Mouse (Mus musculus): Measurements from ENCODE around the gene Anxa5. TPM values are rescaled to one million over a fixed set of nuclear protein-coding genes. Genes with fewer than 3 reads are reported as not detected.
A peak's percentile ranks its signal among the peaks of the same experiment; 100 is the strongest.

The Anxa5 gene
- total and polyA plus RNA-seq, 3 experiments, result 40.7 to 111 TPM; not detected in 1

DNA sequence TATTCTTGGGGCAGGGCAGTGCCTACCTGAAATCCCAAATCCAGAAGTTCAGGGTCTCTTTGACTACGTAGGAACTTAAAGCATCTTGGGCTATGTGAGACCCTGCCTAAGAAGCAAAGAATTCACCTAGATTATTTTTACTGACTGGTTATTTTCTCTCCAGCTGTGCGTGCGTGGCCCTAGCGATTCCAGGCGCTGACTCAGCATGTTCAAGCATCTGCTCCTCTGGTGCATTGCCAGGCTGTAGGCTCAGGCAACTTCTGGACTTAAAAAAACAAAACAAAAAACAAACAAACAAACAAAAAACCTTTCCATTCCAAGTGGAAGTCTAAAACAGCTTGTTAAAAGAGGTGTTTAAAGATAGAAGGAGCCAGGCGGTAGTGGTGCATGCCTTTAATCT, 22.5 kb upstream of the Anxa5 start:
- no peak overlapping the region for H3K9ac ChIP-seq (ENCODE audit: control insufficient read depth, low read depth, low read length, poor library complexity, severe bottlenecking)
- H3K4me3 ChIP-seq (ENCODE audit: control insufficient read depth in 1 of 2, insufficient read depth in 1 of 2, low read depth in 2 of 2, low read length in 2 of 2), result no peak overlapping the region
- no peak overlapping the region for H3K27ac ChIP-seq (ENCODE audit: control insufficient read depth, low read depth, low read length)
- H3K4me1 ChIP-seq (ENCODE audit: control insufficient read depth in 1 of 2, insufficient read depth in 2 of 2, low read length in 2 of 2), result peaks cover 5 to 10% of the 10 kb centered on the region in 2 experiments
- no peaks in the 10 kb centered on the region; a peak in 1 of 4 replicates for H3K27me3 ChIP-seq (ENCODE audit: control insufficient read depth in 1 of 2, insufficient read depth in 2 of 2, low read length in 2 of 2)
- peak; percentile 8; the same call in 1 of the 2 replicates for TF ChIP-seq MAFK (IDR thresholded peaks at IDR 0.05; ENCODE audit: borderline replicate concordance, low read depth, low read length)
- no peak for TF ChIP-seq USF2 (IDR thresholded peaks at IDR 0.05; ENCODE audit: borderline replicate concordance in 1 of 2, insufficient read depth in 1 of 2, low read depth in 1 of 2, low read length in 2 of 2)
- DNase-seq (ENCODE audit: low read depth, low spot score), result no peak
- H3K9me3 ChIP-seq (replicated peaks; ENCODE audit: insufficient read depth, low read length), result no peaks in the 10 kb centered on the region
- peaks cover 0 to 7% of the 10 kb centered on the region in 2 experiments; a peak in 2 of 4 replicates for H3K36me3 ChIP-seq (ENCODE audit: control insufficient read depth in 1 of 2, insufficient read depth in 2 of 2, low read length in 2 of 2)
- H3K79me2 ChIP-seq (ENCODE audit: control insufficient read depth, insufficient read depth, low read length, poor library complexity), result no peaks in the 10 kb centered on the region

DNA sequence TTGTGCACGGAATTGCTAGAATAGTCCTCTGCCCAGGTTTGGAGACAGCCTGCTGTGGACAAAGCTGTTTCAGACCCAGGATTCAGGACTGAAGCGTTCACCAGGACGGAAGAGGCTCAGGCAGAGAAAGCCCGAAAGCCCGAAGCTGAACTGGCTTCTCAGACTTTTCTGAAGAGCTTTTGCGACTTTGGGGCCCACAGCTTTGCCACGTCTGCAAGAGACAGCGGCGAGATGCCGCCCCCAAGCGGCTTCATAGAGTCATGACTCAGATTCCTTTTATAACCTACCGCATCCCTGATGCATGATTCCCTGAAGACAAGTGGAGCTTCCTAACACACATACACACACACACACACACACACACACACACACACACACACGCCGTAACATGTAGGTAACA, 21.1 kb upstream of the Anxa5 start:
- no peak overlapping the region for H3K4me3 ChIP-seq (ENCODE audit: control insufficient read depth in 1 of 2, insufficient read depth in 1 of 2, low read depth in 2 of 2, low read length in 2 of 2)
- H3K27ac ChIP-seq (ENCODE audit: control insufficient read depth, low read depth, low read length), result no peak overlapping the region
- H3K9me3 ChIP-seq (replicated peaks; ENCODE audit: insufficient read depth, low read length), result no peaks in the 10 kb centered on the region
- no peaks in the 10 kb centered on the region for H3K79me2 ChIP-seq (ENCODE audit: control insufficient read depth, insufficient read depth, low read length, poor library complexity)
- DNase-seq (ENCODE audit: low read depth, low spot score), result peak; percentile 84
- H3K27me3 ChIP-seq (ENCODE audit: control insufficient read depth in 1 of 2, insufficient read depth in 2 of 2, low read length in 2 of 2), result no peaks in the 10 kb centered on the region; a peak in 1 of 4 replicates
- peaks cover 6 to 22% of the 10 kb centered on the region in 2 experiments for H3K4me1 ChIP-seq (ENCODE audit: control insufficient read depth in 1 of 2, insufficient read depth in 2 of 2, low read length in 2 of 2)
- TF ChIP-seq POLR2AphosphoS5 (IDR thresholded peaks at IDR 0.05; ENCODE audit: borderline replicate concordance, low read depth, low read length), result no peak
- TF ChIP-seq MYC (IDR thresholded peaks at IDR 0.05; ENCODE audit: low read depth, low read length), result no peak
- peak; percentile 79 for TF ChIP-seq SMC3 (IDR thresholded peaks at IDR 0.05; ENCODE audit: low read depth, low read length)
- 0 out of 2 replicates have a peak, but pooled peaks have one; percentile 14 for TF ChIP-seq SIN3A (IDR thresholded peaks at IDR 0.05; ENCODE audit: low read length)
- TF ChIP-seq RAD21 (IDR thresholded peaks at IDR 0.05; ENCODE audit: low read depth, low read length), result peak; percentile 95
- no peak for TF ChIP-seq BHLHE40 (IDR thresholded peaks at IDR 0.05; ENCODE audit: borderline replicate concordance, low read depth, low read length)
- peak; percentile 53 to 91 (median 89) for TF ChIP-seq CTCF (IDR thresholded peaks at IDR 0.05 in 2 of 3, conservative IDR thresholded peaks at IDR 0.05 in 1 of 3; ENCODE audit: control insufficient read depth in 1 of 3, insufficient read depth in 1 of 3, low read depth in 2 of 3, low read length in 3 of 3, poor library complexity in 1 of 3, severe bottlenecking in 1 of 3)
- peak; percentile 78 for TF ChIP-seq ZC3H11A (IDR thresholded peaks at IDR 0.05; ENCODE audit: low read depth, low read length)
- TF ChIP-seq CHD2 (IDR thresholded peaks at IDR 0.05; ENCODE audit: low read length), result no peak
- TF ChIP-seq E2F4 (IDR thresholded peaks at IDR 0.05; ENCODE audit: borderline replicate concordance, low read depth, low read length), result no peak
- TF ChIP-seq USF2 (IDR thresholded peaks at IDR 0.05; ENCODE audit: borderline replicate concordance in 1 of 2, insufficient read depth in 1 of 2, low read depth in 1 of 2, low read length in 2 of 2), result no peak
- TF ChIP-seq ETS1 (IDR thresholded peaks at IDR 0.05; ENCODE audit: low read depth, low read length), result no peak
- no peak for TF ChIP-seq MXI1 (IDR thresholded peaks at IDR 0.05; ENCODE audit: low read depth, low read length)
- no peak for TF ChIP-seq MEF2A (IDR thresholded peaks at IDR 0.05; ENCODE audit: extremely low read depth, insufficient replicate concordance, low read depth, low read length, poor library complexity, severe bottlenecking)
- TF ChIP-seq UBTF (IDR thresholded peaks at IDR 0.05; ENCODE audit: borderline replicate concordance, insufficient read depth, low read depth, low read length), result no peak
- no peak for TF ChIP-seq HCFC1 (IDR thresholded peaks at IDR 0.05; ENCODE audit: low read depth, low read length)
- TF ChIP-seq POLR2A (IDR thresholded peaks at IDR 0.05; ENCODE audit: control insufficient read depth in 1 of 2, insufficient read depth in 1 of 2, low read depth in 1 of 2, low read length in 2 of 2, poor library complexity in 1 of 2), result no peak
- no peak for TF ChIP-seq TCF12 (IDR thresholded peaks at IDR 0.05; ENCODE audit: low read depth, low read length)
- peak; percentile 17; the same call in 1 of the 2 replicates for TF ChIP-seq NELFE (IDR thresholded peaks at IDR 0.05; ENCODE audit: low read depth, low read length)
- H3K36me3 ChIP-seq (ENCODE audit: control insufficient read depth in 1 of 2, insufficient read depth in 2 of 2, low read length in 2 of 2), result peaks cover 0 to 20% of the 10 kb centered on the region in 2 experiments; a peak in 2 of 4 replicates
- H3K9ac ChIP-seq (ENCODE audit: control insufficient read depth, low read depth, low read length, poor library complexity, severe bottlenecking), result no peak overlapping the region; the same call in 1 of the 2 replicates
